8 mouse cellular contexts compared by ENCODE assay signal in the genomic region with DNA sequence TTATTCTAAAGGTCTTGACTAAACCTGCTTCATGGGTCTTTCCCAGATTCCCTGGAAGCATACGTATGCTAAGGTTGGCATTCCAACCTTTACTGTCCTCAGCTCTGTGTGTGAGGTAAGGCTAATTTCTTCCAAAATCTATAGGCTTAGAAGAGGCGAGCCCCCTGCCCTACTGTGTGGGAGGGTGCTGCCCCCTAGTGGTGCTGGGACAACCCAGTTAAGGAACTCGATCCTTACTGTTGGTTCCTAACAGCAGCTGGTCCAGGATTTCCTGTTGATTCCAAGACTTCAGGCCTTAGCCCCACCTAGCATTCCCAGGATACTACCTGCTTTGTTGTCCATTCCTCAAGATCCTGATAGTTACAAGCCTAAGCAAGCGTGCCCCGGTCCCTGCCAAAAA. TPM values are rescaled to one million over a fixed set of nuclear protein-coding genes. Genes with fewer than 3 reads are reported as not detected.
DNase-seq lines count a peak whose midpoint lies in the region; ATAC-seq and TF ChIP-seq lines count a peak whose summit lies in the region.

No protein-coding gene starts in this region.

- peak; percentile 92 for DNase-seq in midbrain, embryonic 14.5 days
- peak; percentile 89 for DNase-seq in brain, adult 2 months (ENCODE audit: low read depth, low spot score)
- peak; percentile 92 for DNase-seq in hindbrain, postnatal 0 days (ENCODE audit: low spot score)
- peak; percentile 89 for DNase-seq in limb, embryonic 10.5 days (ENCODE audit: low spot score)
- DNase-seq in retina, adult 2 months (ENCODE audit: low read depth, low spot score) = peak; percentile 30
- DNase-seq in urinary bladder, postnatal 14 days (ENCODE audit: low spot score) = peak; percentile 79

- H3K9me3 ChIP-seq in midbrain, embryonic 14.5 days (ENCODE audit: control insufficient read depth, low read length) = no peaks in the 10 kb centered on the region
- H3K9me3 ChIP-seq in midbrain, embryonic 13.5 days = no peaks in the 10 kb centered on the region
- H3K9me3 ChIP-seq in forebrain, embryonic 13.5 days (replicated peaks) = no peaks in the 10 kb centered on the region
- H3K9me3 ChIP-seq in hindbrain, postnatal 0 days (ENCODE audit: low read length) = no peaks in the 10 kb centered on the region
- H3K9me3 ChIP-seq in limb, embryonic 10.5 days (replicated peaks) = no peaks in the 10 kb centered on the region

- ATAC-seq in midbrain, embryonic 14.5 days (ENCODE audit: low FRiP score, low TSS enrichment) = no peak
- no peak for ATAC-seq in midbrain, embryonic 13.5 days
- ATAC-seq in forebrain, embryonic 13.5 days = peak; percentile 54; the same call in 1 of the 2 replicates
- peak; percentile 39; the same call in 1 of the 2 replicates for ATAC-seq in hindbrain, postnatal 0 days

- WGBS in midbrain, embryonic 14.5 days = 15% methylated on average over 5 of the region's 5 CpGs
- 15% methylated on average over 5 of the region's 5 CpGs for WGBS in midbrain, embryonic 13.5 days
- 18% methylated on average over 5 of the region's 5 CpGs for WGBS in forebrain, embryonic 13.5 days
- 16% methylated on average over 5 of the region's 5 CpGs for WGBS in hindbrain, postnatal 0 days
- 17% methylated on average over 5 of the region's 5 CpGs for WGBS in limb, embryonic 10.5 days

- no peaks in the 10 kb centered on the region for H3K36me3 ChIP-seq in midbrain, embryonic 14.5 days (ENCODE audit: control insufficient read depth, insufficient read depth, low read length)
- no peaks in the 10 kb centered on the region for H3K36me3 ChIP-seq in midbrain, embryonic 13.5 days
- no peaks in the 10 kb centered on the region for H3K36me3 ChIP-seq in forebrain, embryonic 13.5 days (ENCODE audit: poor library complexity, severe bottlenecking)
- no peaks in the 10 kb centered on the region for H3K36me3 ChIP-seq in hindbrain, postnatal 0 days (ENCODE audit: insufficient read depth, low read length)
- no peaks in the 10 kb centered on the region for H3K36me3 ChIP-seq in limb, embryonic 10.5 days

- no peak overlapping the region for H3K4me2 ChIP-seq in midbrain, embryonic 14.5 days (ENCODE audit: low read length)
- H3K4me2 ChIP-seq in midbrain, embryonic 13.5 days (replicated peaks) = no peak overlapping the region
- H3K4me2 ChIP-seq in forebrain, embryonic 13.5 days = no peak overlapping the region
- no peak overlapping the region for H3K4me2 ChIP-seq in hindbrain, postnatal 0 days (ENCODE audit: low read depth, low read length)

- no peak overlapping the region for H3K4me3 ChIP-seq in midbrain, embryonic 14.5 days (replicated peaks; ENCODE audit: low read depth, low read length)
- no peak overlapping the region for H3K4me3 ChIP-seq in midbrain, embryonic 13.5 days (replicated peaks)
- H3K4me3 ChIP-seq in forebrain, embryonic 13.5 days = no peak overlapping the region
- no peak overlapping the region for H3K4me3 ChIP-seq in hindbrain, postnatal 0 days (ENCODE audit: low read length)
- no peak overlapping the region for H3K4me3 ChIP-seq in limb, embryonic 10.5 days

- peaks cover 58% of the 10 kb centered on the region for H3K27me3 ChIP-seq in midbrain, embryonic 14.5 days (ENCODE audit: control insufficient read depth, insufficient read depth, low read length)
- H3K27me3 ChIP-seq in midbrain, embryonic 13.5 days = peaks cover 84% of the 10 kb centered on the region
- peaks cover 72% of the 10 kb centered on the region for H3K27me3 ChIP-seq in forebrain, embryonic 13.5 days
- peaks cover 16% of the 10 kb centered on the region; the same call in 1 of the 2 replicates for H3K27me3 ChIP-seq in hindbrain, postnatal 0 days (ENCODE audit: insufficient read depth, low read length)
- peaks cover 84% of the 10 kb centered on the region for H3K27me3 ChIP-seq in limb, embryonic 10.5 days (ENCODE audit: low read depth, poor library complexity, severe bottlenecking)

- no peak overlapping the region for H3K27ac ChIP-seq in midbrain, embryonic 14.5 days (replicated peaks; ENCODE audit: low read depth, low read length)
- H3K27ac ChIP-seq in midbrain, embryonic 13.5 days = no peak overlapping the region
- H3K27ac ChIP-seq in forebrain, embryonic 13.5 days = no peak overlapping the region
- no peak overlapping the region for H3K27ac ChIP-seq in hindbrain, postnatal 0 days
- no peak overlapping the region for H3K27ac ChIP-seq in limb, embryonic 10.5 days

- TF ChIP-seq CTCF in hindbrain, postnatal 0 days (IDR thresholded peaks at IDR 0.05; ENCODE audit: low read depth) = peak; percentile 98

- H3K9ac ChIP-seq in midbrain, embryonic 14.5 days (replicated peaks; ENCODE audit: low read length) = no peak overlapping the region
- no peak overlapping the region for H3K9ac ChIP-seq in midbrain, embryonic 13.5 days (replicated peaks)
- no peak overlapping the region for H3K9ac ChIP-seq in forebrain, embryonic 13.5 days
- H3K9ac ChIP-seq in hindbrain, postnatal 0 days (replicated peaks; ENCODE audit: low read length) = no peak overlapping the region

- H3K4me1 ChIP-seq in midbrain, embryonic 14.5 days (ENCODE audit: control insufficient read depth, insufficient read depth, low read length) = peaks cover 5% of the 10 kb centered on the region
- peaks cover 27% of the 10 kb centered on the region for H3K4me1 ChIP-seq in midbrain, embryonic 13.5 days (replicated peaks)
- peaks cover 29% of the 10 kb centered on the region for H3K4me1 ChIP-seq in forebrain, embryonic 13.5 days
- 0 out of 2 replicates have a peak, but pooled peaks cover 4% of the 10 kb centered on the region for H3K4me1 ChIP-seq in hindbrain, postnatal 0 days (ENCODE audit: insufficient read depth, low read length)
- peaks cover 26% of the 10 kb centered on the region for H3K4me1 ChIP-seq in limb, embryonic 10.5 days

RNA-seq across cellular contexts. Expression of a gene that starts 2.8 kb away (rescaled TPM):
- 6.2 and 8.3 TPM in 2 replicates for polyA plus RNA-seq in midbrain, embryonic 14.5 days (2014; fragmentation: Nextera tagmentation; extraction: Ambion mirVana)
- 1.4 and 1.8 TPM in 2 replicates for polyA plus RNA-seq in midbrain, embryonic 13.5 days (2015; fragmentation: Nextera tagmentation; extraction: Ambion mirVana)
- 0.25 and 0.38 TPM in 2 replicates for polyA plus RNA-seq in forebrain, embryonic 13.5 days (2015; fragmentation: Nextera tagmentation; extraction: Ambion mirVana)
- 42.6 and 44.3 TPM in 2 replicates for total RNA-seq in hindbrain, postnatal 0 days (2014; rRNA removed)
- polyA plus RNA-seq in hindbrain, postnatal 0 days (2015; fragmentation: Nextera tagmentation; extraction: Ambion mirVana) = 13.3 and 16.6 TPM in 2 replicates
- polyA plus RNA-seq in limb, embryonic 10.5 days (2016; fragmentation: Nextera tagmentation; extraction: Ambion mirVana) = not detected in 2 replicates

RNA-seq across cellular contexts. Expression of a gene that starts 55.7 kb away (rescaled TPM):
- 12.3 and 20.4 TPM in 2 replicates for polyA plus RNA-seq in midbrain, embryonic 14.5 days (2014; fragmentation: Nextera tagmentation; extraction: Ambion mirVana)
- polyA plus RNA-seq in midbrain, embryonic 13.5 days (2015; fragmentation: Nextera tagmentation; extraction: Ambion mirVana) = 6.0 and 13.4 TPM in 2 replicates
- polyA plus RNA-seq in forebrain, embryonic 13.5 days (2015; fragmentation: Nextera tagmentation; extraction: Ambion mirVana) = 9.6 and 11.2 TPM in 2 replicates
- total RNA-seq in hindbrain, postnatal 0 days (2014; rRNA removed) = 66.3 and 71.8 TPM in 2 replicates
- 18.9 and 20.6 TPM in 2 replicates for polyA plus RNA-seq in hindbrain, postnatal 0 days (2015; fragmentation: Nextera tagmentation; extraction: Ambion mirVana)
- 6.0 and 6.3 TPM in 2 replicates for polyA plus RNA-seq in limb, embryonic 10.5 days (2016; fragmentation: Nextera tagmentation; extraction: Ambion mirVana)

Comparison
In these comparisons a context has a peak if more than half of its experiments do, and no peak if none do; other contexts are left out.
1. ATAC-seq: peak in forebrain, embryonic 13.5 days (single experiment) and hindbrain, postnatal 0 days (single experiment); none in midbrain, embryonic 14.5 days (single experiment) and midbrain, embryonic 13.5 days (single experiment).
2. DNase-seq: peak in every context shown above with its lines; median percentile 92 in midbrain, embryonic 14.5 days; 92 in hindbrain, postnatal 0 days; 89 in brain, adult 2 months; 89 in limb, embryonic 10.5 days; 79 in urinary bladder, postnatal 14 days; 30 in retina, adult 2 months.